Mouse (Mus musculus): ENCODE measurements around the gene Supt3. TPM values are rescaled to one million over a fixed set of nuclear protein-coding genes. Genes with fewer than 3 reads are reported as not detected.
A peak's percentile ranks its signal among the peaks of the same experiment; 100 is the strongest.

Gene Supt3
- total RNA-seq, 2 experiments from 2014 or later, result 10.2 to 10.8 TPM

GRCm38 (mm10) chr17:44743780-44744179 lies 33.2 kb upstream of the Supt3 start:
- no peak for DNase-seq
- TF ChIP-seq CTCF (IDR thresholded peaks at IDR 0.05), result peak; percentile 44
- Histone ChIP-seq H3K4me3 (no peak overlapping the region), H3K27ac (no peak overlapping the region)
- intact Hi-C loops (cut with DNase I), result no loop called here

- TF ChIP-seq CTCF (IDR thresholded peaks at IDR 0.05), result no peak
- intact Hi-C loops (cut with DNase I), result no loop called here
- Histone ChIP-seq H3K4me3 (no peak overlapping the region), H3K27ac (no peak overlapping the region)
- no peak for DNase-seq
Observed at GRCm38 (mm10) chr17:44745378-44745777, 31.6 kb upstream of the Supt3 start.

- H3K4me3 ChIP-seq, result no peak overlapping the region
- no peak overlapping the region for H3K27ac ChIP-seq
- TF ChIP-seq CTCF (IDR thresholded peaks at IDR 0.05), result no peak
- intact Hi-C loops (cut with DNase I), result no loop called here
- no peak for DNase-seq
Observed at GRCm38 (mm10) chr17:44766318-44766717, 10.6 kb upstream of the Supt3 start.

GRCm38 (mm10) chr17:44766975-44767374 lies 10.0 kb upstream of the Supt3 start:
- no peak overlapping the region for H3K27ac ChIP-seq
- TF ChIP-seq CTCF (IDR thresholded peaks at IDR 0.05), result no peak
- intact Hi-C loops (cut with DNase I), result no loop called here

GRCm38 (mm10) chr17:44767375-44767774 lies 9.6 kb upstream of the Supt3 start:
- no peak for DNase-seq
- intact Hi-C loops (cut with DNase I), result no loop called here
- no peak for TF ChIP-seq CTCF (IDR thresholded peaks at IDR 0.05)
- H3K4me3 ChIP-seq, result no peak overlapping the region
- H3K27ac ChIP-seq, result no peak overlapping the region

More at GRCm38 (mm10) chr17:44766975-44767374, 10.0 kb upstream of the Supt3 start:
- no peak for DNase-seq
- H3K4me3 ChIP-seq, result no peak overlapping the region

- H3K27ac ChIP-seq, result no peak overlapping the region
- no peak for DNase-seq
- no peak overlapping the region for H3K4me3 ChIP-seq
- TF ChIP-seq CTCF (IDR thresholded peaks at IDR 0.05), result no peak
- intact Hi-C loops (cut with DNase I), result no loop called here
Observed at GRCm38 (mm10) chr17:44768522-44768921, 8.4 kb upstream of the Supt3 start.

- DNase-seq, result no peak
- Histone ChIP-seq H3K27ac (no peak overlapping the region), H3K4me3 (no peak overlapping the region)
- intact Hi-C loops (cut with DNase I), result no loop called here
- TF ChIP-seq CTCF (IDR thresholded peaks at IDR 0.05), result no peak
Observed at GRCm38 (mm10) chr17:44770871-44771270, 6.1 kb upstream of the Supt3 start.

- intact Hi-C loops (cut with DNase I), result no loop called here
- H3K27ac ChIP-seq, result no peak overlapping the region
- H3K4me3 ChIP-seq, result no peak overlapping the region
- DNase-seq, result no peak
- no peak for TF ChIP-seq CTCF (IDR thresholded peaks at IDR 0.05)
Observed at GRCm38 (mm10) chr17:44772576-44772975, 4.4 kb upstream of the Supt3 start.

- H3K27ac ChIP-seq, result peak overlapping the region; percentile 92
- DNase-seq, result peak; percentile 75
- TF ChIP-seq CTCF (IDR thresholded peaks at IDR 0.05), result no peak
- intact Hi-C loops (cut with DNase I), result no loop called here
- H3K4me3 ChIP-seq, result peak overlapping the region; percentile 76
Observed at GRCm38 (mm10) chr17:44777337-44777804, 419 bp downstream of the Supt3 start.

GRCm38 (mm10) chr17:44778141-44778540 lies 1.2 kb downstream of the Supt3 start:
- Histone ChIP-seq H3K27ac (peak overlapping the region; percentile 92; the same call in 1 of the 2 replicates), H3K4me3 (peak overlapping the region; percentile 76)
- no peak for TF ChIP-seq CTCF (IDR thresholded peaks at IDR 0.05)
- intact Hi-C loops (cut with DNase I), result no loop called here
- DNase-seq, result no peak

- intact Hi-C loops (cut with DNase I), result no loop called here
- Histone ChIP-seq H3K4me3 (no peak overlapping the region), H3K27ac (no peak overlapping the region)
- DNase-seq, result no peak
- TF ChIP-seq CTCF (IDR thresholded peaks at IDR 0.05), result no peak
Observed at GRCm38 (mm10) chr17:44780353-44780752, 3.4 kb downstream of the Supt3 start.

GRCm38 (mm10) chr17:44782366-44782765 lies 5.4 kb downstream of the Supt3 start:
- TF ChIP-seq CTCF (IDR thresholded peaks at IDR 0.05), result no peak
- Histone ChIP-seq H3K27ac (no peak overlapping the region), H3K4me3 (no peak overlapping the region)
- DNase-seq, result no peak
- intact Hi-C loops (cut with DNase I), result no loop called here

GRCm38 (mm10) chr17:44783143-44783542 lies 6.2 kb downstream of the Supt3 start:
- intact Hi-C loops (cut with DNase I), result no loop called here
- DNase-seq, result no peak
- Histone ChIP-seq H3K27ac (no peak overlapping the region), H3K4me3 (no peak overlapping the region)
- TF ChIP-seq CTCF (IDR thresholded peaks at IDR 0.05), result no peak

GRCm38 (mm10) chr17:44788982-44789747 lies 12.2 kb downstream of the Supt3 start:
- Histone ChIP-seq H3K4me3 (no peak overlapping the region), H3K27ac (no peak overlapping the region)
- TF ChIP-seq CTCF (IDR thresholded peaks at IDR 0.05), result peak; percentile 9; the same call in 1 of the 2 replicates
- no peak for DNase-seq
- intact Hi-C loops (cut with DNase I), result no loop called here
